Mouse (Mus musculus): ENCODE data around the gene Rhobtb3. TPM values are rescaled to one million over a fixed set of nuclear protein-coding genes. Genes with fewer than 3 reads are reported as not detected.

Gene Rhobtb3
- 16.1 TPM for polyA plus RNA-seq (2015; fragmentation: Illumina TruSeq; extraction: RNeasy Lipid Tissue Mini Kit (QIAGEN cat#74804); ENCODE audit: low read depth, low replicate concordance)

DNA sequence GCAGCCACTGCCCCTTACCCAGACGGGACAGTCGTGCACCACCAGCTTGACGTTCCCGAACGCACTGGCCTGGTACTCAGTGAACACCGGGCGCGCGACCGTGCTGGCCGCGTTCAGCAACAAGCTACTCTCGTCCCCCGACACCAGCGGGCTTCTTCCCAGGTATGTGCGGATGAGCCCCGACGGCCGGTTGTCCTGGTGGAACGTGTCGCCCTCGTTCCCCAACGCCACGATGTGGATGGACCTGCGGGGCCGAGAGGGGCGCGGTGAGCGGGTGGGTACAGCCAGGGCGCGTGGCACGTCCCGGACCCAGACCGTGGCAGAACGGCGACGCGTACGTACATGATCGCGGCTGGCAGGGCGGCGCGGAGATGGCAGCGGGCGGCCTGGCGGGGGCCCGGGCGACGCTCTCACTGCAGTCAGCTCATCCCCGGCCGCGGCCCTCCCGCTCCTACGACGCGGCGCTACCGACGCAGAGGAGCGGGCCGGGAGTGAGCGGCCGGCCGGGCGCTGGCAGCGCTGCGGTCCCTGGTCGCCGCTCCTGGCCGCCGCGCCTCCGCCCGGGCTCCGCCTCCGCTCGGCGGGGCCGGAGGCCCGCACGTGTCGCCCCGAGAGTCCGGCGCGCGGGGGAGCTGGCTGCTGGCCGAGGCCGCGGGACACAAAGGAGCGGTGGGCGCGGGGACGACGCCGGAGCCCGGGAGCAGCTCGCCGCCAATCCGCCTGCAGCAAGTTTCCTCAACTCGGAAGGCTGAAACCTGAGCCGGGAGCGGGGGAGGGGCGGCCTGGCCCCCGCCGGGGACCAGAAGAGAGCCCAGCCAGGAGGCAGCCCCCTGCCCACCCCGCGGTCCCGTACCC lies at the start of gene Rhobtb3:
Gene Rhobtb3, minus strand, starts transcription at position 737 of the 855 bp plus-strand sequence.

DNA sequence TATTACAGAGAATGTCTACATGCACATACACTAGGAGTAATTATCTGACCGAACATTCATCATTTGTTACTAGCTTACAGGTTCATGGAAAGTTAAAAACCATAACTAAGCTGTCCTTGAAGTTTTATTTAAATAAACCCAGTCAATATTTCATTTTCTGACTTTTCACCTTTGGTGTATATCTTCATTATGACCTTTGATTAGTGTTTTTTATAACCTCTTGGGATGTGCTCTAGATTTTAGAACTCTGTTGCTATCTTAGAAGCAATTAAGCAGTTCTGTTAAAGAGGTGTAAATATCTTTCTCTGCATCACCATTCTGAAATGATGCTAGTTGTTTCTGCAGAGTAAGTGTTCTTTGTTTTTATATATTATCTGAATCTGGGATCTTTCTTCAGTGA lies 23.1 kb upstream of the Rhobtb3 start, which contains the start of gene Spata9:
Gene Spata9, plus strand, starts transcription at position 301 of the 400 bp plus-strand sequence.

DNA sequence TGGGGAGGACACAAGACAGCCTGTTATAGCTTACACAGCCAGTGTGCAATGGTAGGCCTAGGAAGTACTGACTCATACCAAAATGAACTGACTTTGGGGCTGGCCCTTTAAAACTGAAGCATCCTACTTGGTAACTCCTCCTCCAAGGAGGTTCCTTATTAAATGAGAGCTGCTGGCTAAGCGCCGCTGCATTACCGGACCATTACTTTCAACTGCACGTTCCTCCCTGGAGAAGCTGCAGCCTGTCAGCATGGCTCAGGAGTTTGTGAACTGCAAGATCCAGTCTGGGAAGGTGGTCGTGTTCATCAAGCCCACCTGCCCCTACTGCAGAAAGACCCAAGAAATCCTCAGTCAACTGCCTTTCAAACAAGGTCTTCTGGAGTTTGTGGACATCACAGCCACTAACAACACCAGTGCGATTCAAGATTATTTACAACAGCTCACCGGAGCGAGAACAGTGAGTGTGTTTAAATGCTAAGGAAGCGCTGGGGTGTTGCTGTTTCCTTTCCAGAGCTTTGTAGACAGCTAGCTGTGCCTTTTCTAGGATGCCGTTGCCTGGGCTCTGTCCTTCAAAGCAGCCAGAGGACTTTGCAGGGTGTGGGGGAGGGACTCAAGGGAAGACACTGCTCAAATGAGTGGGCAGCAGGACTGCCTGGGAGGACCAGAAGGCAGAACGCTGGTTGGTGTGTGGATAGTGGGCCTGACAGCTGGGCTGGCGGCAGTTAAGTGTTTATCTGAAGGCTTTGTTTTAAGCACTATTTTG lies 103.8 kb downstream of the Rhobtb3 start, which contains the start of gene Glrx:
Gene Glrx, plus strand, starts transcription at position 150 of the 763 bp plus-strand sequence.

Other genes starting within 250 kb of the Rhobtb3 start
- gene Ell2, start 237.2 kb downstream of the Rhobtb3 start, polyA plus RNA-seq (2015; fragmentation: Illumina TruSeq; extraction: RNeasy Lipid Tissue Mini Kit (QIAGEN cat#74804); ENCODE audit: low read depth, low replicate concordance) = 23.6 TPM
- gene Glrx, start 104.1 kb downstream of the Rhobtb3 start, polyA plus RNA-seq (2015; fragmentation: Illumina TruSeq; extraction: RNeasy Lipid Tissue Mini Kit (QIAGEN cat#74804); ENCODE audit: low read depth, low replicate concordance) = 72.5 TPM
- not detected for gene Spata9, start 23.2 kb upstream of the Rhobtb3 start, polyA plus RNA-seq (2015; fragmentation: Illumina TruSeq; extraction: RNeasy Lipid Tissue Mini Kit (QIAGEN cat#74804); ENCODE audit: low read depth, low replicate concordance)
- 18.2 TPM for gene Rfesd, start 74.8 kb upstream of the Rhobtb3 start, polyA plus RNA-seq (2015; fragmentation: Illumina TruSeq; extraction: RNeasy Lipid Tissue Mini Kit (QIAGEN cat#74804); ENCODE audit: low read depth, low replicate concordance)
- gene Gpr150, start 113.1 kb upstream of the Rhobtb3 start, polyA plus RNA-seq (2015; fragmentation: Illumina TruSeq; extraction: RNeasy Lipid Tissue Mini Kit (QIAGEN cat#74804); ENCODE audit: low read depth, low replicate concordance) = 3.3 TPM
- gene Arsk, start 154.7 kb upstream of the Rhobtb3 start, polyA plus RNA-seq (2015; fragmentation: Illumina TruSeq; extraction: RNeasy Lipid Tissue Mini Kit (QIAGEN cat#74804); ENCODE audit: low read depth, low replicate concordance) = 7.7 TPM
- 9.5 TPM for gene Ttc37, start 154.8 kb upstream of the Rhobtb3 start, polyA plus RNA-seq (2015; fragmentation: Illumina TruSeq; extraction: RNeasy Lipid Tissue Mini Kit (QIAGEN cat#74804); ENCODE audit: low read depth, low replicate concordance)

All from brain, adult 10 weeks (tissue).